Mouse (Mus musculus): ENCODE measurements around the gene Crtc2.

DNA sequence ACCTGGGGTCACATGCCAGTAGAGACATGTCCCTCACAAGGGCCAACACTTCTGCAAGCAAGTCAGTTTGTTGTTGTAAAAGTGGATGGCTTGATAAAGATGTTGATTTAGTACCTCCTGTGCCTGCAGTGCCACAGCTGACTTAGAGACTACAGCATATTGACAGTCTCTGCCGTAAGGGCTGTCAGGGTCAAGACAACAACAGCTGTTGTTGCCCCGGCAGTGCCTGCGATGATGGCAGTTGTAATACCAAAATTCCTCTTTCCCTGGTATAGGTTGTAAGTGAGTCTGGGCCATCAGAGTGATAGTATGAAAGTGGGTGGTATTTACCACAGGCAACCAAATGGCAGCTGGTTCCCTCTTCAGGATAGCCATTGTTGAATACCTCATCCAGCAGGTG is 51.8 kb downstream of the Crtc2 start:
- TF ChIP-seq CTCF (IDR thresholded peaks at IDR 0.05; ENCODE audit: borderline replicate concordance, insufficient read depth, low read length): no peak
- no peak for TF ChIP-seq POLR2A (IDR thresholded peaks at IDR 0.05; ENCODE audit: low read depth, low read length)
